Mouse (Mus musculus) olfactory bulb, adult 2 months (tissue): ENCODE measurements around the gene Trp53bp2.

Source experiments
- CTCF ChIP-seq: fragments of 200-500 bp; IDR thresholded peaks from 2 replicates; pipeline ENCODE4 v1.5.1; 2012; ENCODE audit warnings: low read depth, mild to moderate bottlenecking, low read length, moderate library complexity; ENCODE audit not compliant: insufficient read depth
- POLR2A ChIP-seq: fragments of 200-500 bp; IDR thresholded peaks from 2 replicates; pipeline ENCODE4 v1.6.1; 2012; ENCODE audit warnings: mild to moderate bottlenecking, low read depth, low read length, moderate library complexity; ENCODE audit not compliant: insufficient read depth

DNA sequence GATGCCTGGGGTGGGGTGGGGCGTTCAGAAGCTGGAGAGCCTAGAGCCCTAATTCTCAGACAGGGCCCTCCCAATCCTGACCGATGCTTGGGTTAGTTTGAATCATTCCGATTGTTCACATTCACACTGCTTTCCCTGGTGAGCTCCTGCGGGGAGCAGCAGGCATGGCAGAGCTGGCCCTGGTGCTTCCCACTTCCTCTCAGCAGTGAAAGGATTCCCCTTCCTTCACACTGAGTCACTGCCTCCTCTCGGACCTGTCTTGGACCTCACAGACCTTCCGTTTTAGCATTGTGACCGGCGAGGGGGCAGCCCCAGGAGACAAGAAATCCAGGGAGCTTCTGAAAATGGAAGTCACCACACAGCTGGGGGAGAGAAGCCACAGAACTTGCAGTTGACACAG, 102.8 kb downstream of the Trp53bp2 start:
- TF ChIP-seq CTCF (no peak), POLR2A (no peak)
